Mouse (Mus musculus) midbrain, embryonic 12.5 days (tissue): ENCODE results near the gene Car6. TPM values are rescaled to one million over a fixed set of nuclear protein-coding genes. Genes with fewer than 3 reads are reported as not detected.

Source experiments
- ATAC-seq: fragments of 200-750 bp; cut with Nextera tagmentation; 2 replicates; pipeline ENCODE4 v1.8.0; 2017; ENCODE audit warnings: low read depth, moderate TSS enrichment, moderate library complexity; ENCODE audit not compliant: low FRiP score
- H3K27ac ChIP-seq: fragments of 300-500 bp; sonication (generic); replicated peaks from 2 replicates; pipeline ENCODE4 v1.5.1; 2016; ENCODE audit warnings: mild to moderate bottlenecking
- H3K27me3 ChIP-seq: fragments of 300-500 bp; sonication (generic); 2 replicates; pipeline ENCODE4 v1.6.1; 2016; ENCODE audit warnings: mild to moderate bottlenecking
- H3K36me3 ChIP-seq: fragments of 300-500 bp; sonication (generic); 2 replicates; pipeline ENCODE4 v1.6.1; 2016
- H3K4me1 ChIP-seq: fragments of 300-500 bp; sonication (generic); 2 replicates; pipeline ENCODE4 v1.6.1; 2016
- H3K4me2 ChIP-seq: fragments of 300-500 bp; sonication (generic); replicated peaks from 2 replicates; pipeline ENCODE4 v1.6.1; 2016; ENCODE audit warnings: mild to moderate bottlenecking, moderate library complexity
- H3K4me3 ChIP-seq: fragments of 300-500 bp; sonication (generic); 2 replicates; pipeline ENCODE4 v1.5.1; 2016; ENCODE audit warnings: mild to moderate bottlenecking
- H3K9ac ChIP-seq: fragments of 300-500 bp; sonication (generic); replicated peaks from 2 replicates; pipeline ENCODE4 v1.6.1; 2016; ENCODE audit warnings: mild to moderate bottlenecking, moderate library complexity
- H3K9me3 ChIP-seq: fragments of 300-500 bp; sonication (generic); 2 replicates; pipeline ENCODE4 v1.6.1; 2016; ENCODE audit warnings: mild to moderate bottlenecking
- WGBS: fragments of 180-500 bp; shearing (Covaris S2); methylation state at CpG from one replicate; pipeline ENCODE4 v1.1.7; 2016; 5-methylcytosine and 5-hydroxymethylcytosine counted together
- polyA plus RNA-seq: library from polyadenylated mRNA; unstranded; fragments of >200 nt; fragmentation: Nextera tagmentation; extraction: Ambion mirVana; gene quantifications from 2 replicates; pipeline ENCODE4 v1.2.1, GENCODE M21; 2016

Car6 gene
- polyA plus RNA-seq, 1 experiment from 2014 or later = not detected

DNA sequence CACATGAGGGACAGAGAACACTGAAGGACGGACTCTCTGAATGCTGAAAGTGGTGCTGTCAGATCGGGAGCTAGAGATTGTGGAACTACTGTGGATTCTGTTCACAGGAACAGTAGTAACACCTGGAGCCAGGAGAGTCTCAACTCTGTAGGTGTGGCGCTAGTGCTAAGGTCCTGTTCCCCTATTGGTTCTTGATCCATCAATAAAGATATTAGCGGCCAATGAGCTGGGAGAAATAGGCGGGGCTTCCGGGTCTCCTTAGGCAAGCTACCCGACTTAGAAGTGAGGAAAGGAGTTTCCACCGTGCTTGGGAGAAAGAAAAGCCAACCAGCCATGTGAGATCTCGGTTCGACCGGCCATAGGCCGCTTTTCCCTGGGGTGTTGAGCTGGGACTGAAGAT is 56.9 kb downstream of the Car6 start:
- H3K27ac ChIP-seq = no peak overlapping the region
- peaks cover 13% of the 10 kb centered on the region; the same call in 1 of the 2 replicates for H3K9me3 ChIP-seq
- no peak overlapping the region for H3K4me2 ChIP-seq
- H3K4me3 ChIP-seq = no peak overlapping the region
- WGBS = 19% methylated on average over 12 of the region's 12 CpGs
- ATAC-seq = no peak
- H3K27me3 ChIP-seq = no peaks in the 10 kb centered on the region
- no peak overlapping the region for H3K9ac ChIP-seq
- no peaks in the 10 kb centered on the region for H3K36me3 ChIP-seq
- H3K4me1 ChIP-seq = peaks cover 2% of the 10 kb centered on the region; the same call in 1 of the 2 replicates

DNA sequence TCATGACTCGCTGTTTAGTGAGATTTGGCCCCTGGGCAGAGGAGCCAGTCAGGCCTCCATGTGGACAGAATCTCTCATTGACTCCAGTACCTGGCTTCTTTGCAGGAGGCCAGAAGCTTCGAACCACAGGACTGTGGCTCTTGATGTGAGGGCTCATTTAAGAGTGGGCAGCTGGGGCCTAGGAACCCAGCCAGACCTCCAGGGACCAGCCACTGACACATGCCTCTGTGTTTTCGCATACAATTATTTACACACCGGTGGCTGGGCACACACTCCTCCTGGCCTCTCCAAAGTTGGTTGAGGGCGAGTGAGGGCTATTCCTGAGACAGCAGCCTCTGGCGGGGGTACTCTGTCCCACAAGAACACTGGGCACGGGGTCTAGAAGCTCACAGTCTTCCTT is 60.8 kb downstream of the Car6 start:
- 77% methylated on average over 7 of the region's 7 CpGs for WGBS
- 0 out of 2 replicates have a peak, but pooled peaks cover 5% of the 10 kb centered on the region for H3K9me3 ChIP-seq
- no peak for ATAC-seq

DNA sequence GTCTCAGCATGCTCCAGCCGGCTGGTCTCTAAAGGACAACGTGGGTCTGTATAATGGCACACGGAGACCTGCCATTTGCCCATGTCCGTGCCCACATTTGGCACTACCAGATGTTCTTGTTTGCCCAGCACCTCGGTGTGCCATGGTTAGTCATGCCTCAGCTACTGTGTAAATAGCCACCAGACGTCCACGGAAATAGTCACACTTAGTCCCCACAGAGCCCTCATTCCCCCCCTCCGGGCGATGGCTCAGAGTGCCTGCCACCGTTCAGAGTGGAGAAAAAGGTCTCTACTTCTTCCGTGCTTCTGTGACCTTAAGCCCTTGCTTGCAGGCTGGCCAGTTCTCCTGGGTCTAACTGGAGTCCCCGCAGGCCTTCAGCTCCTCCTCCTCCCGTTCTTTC is 62.0 kb downstream of the Car6 start:
- Histone ChIP-seq H3K9ac (no peak overlapping the region), H3K36me3 (no peaks in the 10 kb centered on the region), H3K9me3 (0 out of 2 replicates have a peak, but pooled peaks cover 4% of the 10 kb centered on the region), H3K27ac (no peak overlapping the region), H3K4me2 (no peak overlapping the region), H3K4me3 (no peak overlapping the region), H3K27me3 (0 out of 2 replicates have a peak, but pooled peaks cover 17% of the 10 kb centered on the region), H3K4me1 (peaks cover 12% of the 10 kb centered on the region)
- no peak for ATAC-seq
- WGBS = 74% methylated on average over 13 of the region's 13 CpGs

More for the DNA sequence above, 60.8 kb downstream of the Car6 start:
- H3K27ac ChIP-seq = no peak overlapping the region
- H3K4me2 ChIP-seq = no peak overlapping the region
- 0 out of 2 replicates have a peak, but pooled peaks cover 12% of the 10 kb centered on the region for H3K27me3 ChIP-seq
- H3K4me3 ChIP-seq = no peak overlapping the region
- H3K36me3 ChIP-seq = no peaks in the 10 kb centered on the region
- H3K9ac ChIP-seq = no peak overlapping the region
- peaks cover 12% of the 10 kb centered on the region for H3K4me1 ChIP-seq

DNA sequence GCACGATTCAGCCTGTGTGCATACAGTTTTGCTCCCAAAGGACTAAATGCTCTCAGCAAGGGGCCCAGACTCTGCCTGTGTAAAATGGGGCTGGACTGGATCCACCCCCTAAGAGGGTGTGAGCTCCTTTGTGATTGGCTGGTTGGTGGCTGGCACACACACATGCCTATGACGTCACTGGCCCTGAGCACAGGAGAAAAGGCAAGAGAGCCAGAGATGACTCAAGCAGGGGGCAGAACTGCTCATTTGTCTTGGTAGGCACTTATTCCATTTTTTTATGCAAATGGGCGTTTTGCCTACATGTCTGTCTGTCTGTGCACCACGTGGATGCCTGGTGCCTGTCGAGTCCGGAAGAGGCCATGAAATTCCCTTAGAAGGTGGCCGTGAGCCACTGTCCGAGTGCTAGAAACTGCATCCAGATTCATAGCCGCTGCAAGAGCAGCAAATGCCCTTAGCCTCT is 63.0 kb downstream of the Car6 start:
- peaks cover 14% of the 10 kb centered on the region for H3K4me1 ChIP-seq
- H3K9me3 ChIP-seq = no peaks in the 10 kb centered on the region
- H3K27me3 ChIP-seq = peaks cover 26% of the 10 kb centered on the region; the same call in 1 of the 2 replicates
- no peak overlapping the region for H3K27ac ChIP-seq
- ATAC-seq = peak; percentile 73
- H3K9ac ChIP-seq = no peak overlapping the region
- peak overlapping the region; percentile 43 for H3K4me2 ChIP-seq
- H3K36me3 ChIP-seq = no peaks in the 10 kb centered on the region
- peak overlapping the region; percentile 21 for H3K4me3 ChIP-seq
- 35% methylated on average over 9 of the region's 9 CpGs for WGBS

DNA sequence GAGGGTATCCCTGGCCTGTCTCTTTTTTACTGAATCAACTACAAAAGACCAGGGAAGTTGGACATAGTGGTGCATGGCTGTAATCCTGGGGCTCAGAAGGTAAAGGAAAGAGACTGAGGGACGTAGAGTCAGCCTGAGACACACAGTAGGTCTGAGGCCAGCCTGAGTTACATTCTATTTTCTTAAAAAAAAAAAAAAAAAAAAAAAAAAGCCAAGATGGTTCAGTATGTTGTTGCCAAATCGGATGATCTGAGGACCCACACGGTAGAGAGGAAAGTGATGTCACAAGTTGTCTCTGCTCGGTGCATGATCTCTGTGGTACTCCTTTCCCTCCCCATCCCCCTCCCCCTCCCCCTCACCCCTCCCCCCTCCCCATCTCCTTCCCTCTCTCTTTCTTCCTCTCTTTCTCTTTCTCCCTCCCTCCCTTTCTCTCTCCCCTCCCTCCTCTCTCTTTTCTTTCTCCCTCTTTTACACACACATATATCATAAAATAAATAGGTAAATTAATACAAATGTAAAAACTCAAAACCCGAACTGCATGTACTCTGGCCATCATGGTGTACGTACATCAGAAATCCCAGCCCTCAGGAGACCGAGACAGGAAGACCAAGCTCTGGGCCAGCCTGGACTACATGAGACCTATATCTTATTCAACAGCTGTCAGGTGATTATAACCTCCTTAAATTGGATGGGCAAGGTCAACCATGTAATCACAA is 63.6 kb downstream of the Car6 start:
- ATAC-seq = no peak
- no peaks in the 10 kb centered on the region for H3K9me3 ChIP-seq
- peaks cover 32% of the 10 kb centered on the region; the same call in 1 of the 2 replicates for H3K27me3 ChIP-seq
- H3K27ac ChIP-seq = no peak overlapping the region
- H3K9ac ChIP-seq = no peak overlapping the region
- H3K4me3 ChIP-seq = no peak overlapping the region
- WGBS = 83% methylated on average over 7 of the region's 7 CpGs
- H3K4me2 ChIP-seq = no peak overlapping the region
- peaks cover 19% of the 10 kb centered on the region for H3K4me1 ChIP-seq
- no peaks in the 10 kb centered on the region for H3K36me3 ChIP-seq

Other genes starting within 250 kb of the Car6 start
- 8.0 and 11.8 TPM in 2 replicates for gene Spsb1, start 246.3 kb downstream of the Car6 start, polyA plus RNA-seq
- 2.9 and 4.1 TPM in 2 replicates for gene H6pd, start 192.3 kb downstream of the Car6 start, polyA plus RNA-seq
- gene Gpr157, start 114.0 kb downstream of the Car6 start, polyA plus RNA-seq = 0.43 and 0.58 TPM in 2 replicates
- gene Slc2a5, start 82.0 kb downstream of the Car6 start, polyA plus RNA-seq = 1.4 and 1.8 TPM in 2 replicates
- gene Slc2a7, start 52.4 kb downstream of the Car6 start, polyA plus RNA-seq = not detected in 2 replicates
- gene Eno1, start 35.4 kb upstream of the Car6 start, polyA plus RNA-seq = 1,057 and 1,083 TPM in 2 replicates
- 50.7 and 59.1 TPM in 2 replicates for gene Rere, start 80.3 kb upstream of the Car6 start, polyA plus RNA-seq